Mouse (Mus musculus): ENCODE data around the gene Zfp74.

DNA sequence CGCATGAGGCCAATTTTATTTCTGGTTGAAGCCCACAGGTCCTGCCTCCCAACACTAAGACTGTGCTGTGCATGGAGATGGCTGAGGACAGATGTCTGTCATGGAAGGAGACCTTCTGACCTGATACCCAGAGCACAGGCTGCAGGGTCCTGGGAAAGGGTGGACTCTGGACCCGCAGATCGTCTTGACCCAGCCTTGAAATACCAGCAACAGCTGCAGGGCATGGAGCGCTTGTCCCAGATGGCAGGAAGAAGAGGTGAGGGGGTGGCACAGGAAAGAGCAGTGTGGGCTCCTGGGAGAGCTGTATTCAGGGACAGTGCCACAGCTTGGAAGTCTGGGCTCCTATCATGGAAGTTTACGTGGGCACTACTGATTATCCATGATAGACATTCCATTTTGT lies 33.7 kb upstream of the Zfp74 start:
- TF ChIP-seq CTCF (conservative IDR thresholded peaks at IDR 0.05; ENCODE audit: low read length): no peak
- no peak for TF ChIP-seq POU5F1 (IDR thresholded peaks at IDR 0.05; ENCODE audit: borderline replicate concordance, low read length)
- TF ChIP-seq NANOG (IDR thresholded peaks at IDR 0.05; ENCODE audit: borderline replicate concordance, low read length): no peak

Measured in E14TG2a.4 (cell line).